Mouse (Mus musculus): ENCODE measurements around the gene Tspan17. TPM values are rescaled to one million over a fixed set of nuclear protein-coding genes. Genes with fewer than 3 reads are reported as not detected.
"Not testable (repeated sequence)": the region's sequence is repeated elsewhere in the genome, so short reads cannot be mapped to it uniquely, and the experiment has no call there.

Tspan17 gene
- total RNA-seq, 2 experiments from 2014 or later, result 15.3 to 25.3 TPM

GRCm38 (mm10) chr13:54767012-54767411, 22.2 kb upstream of the Tspan17 start:
- no peak for DNase-seq
- intact Hi-C loops (cut with DNase I), result no loop called here
- Histone ChIP-seq H3K27ac (no peak overlapping the region), H3K4me3 (no peak overlapping the region)
- TF ChIP-seq CTCF (IDR thresholded peaks at IDR 0.05), result no peak

- H3K4me3 ChIP-seq, result no peak overlapping the region
- intact Hi-C loops (cut with DNase I), result no loop called here
- peak overlapping the region; percentile 68 for H3K27ac ChIP-seq
- peak; percentile 68 for DNase-seq
- TF ChIP-seq CTCF (IDR thresholded peaks at IDR 0.05), result no peak
Measured at GRCm38 (mm10) chr13:54780592-54780991, 8.6 kb upstream of the Tspan17 start.

- TF ChIP-seq CTCF (IDR thresholded peaks at IDR 0.05), result no peak
- intact Hi-C loops (cut with DNase I), result no loop called here
- Histone ChIP-seq H3K27ac (peak overlapping the region; percentile 68), H3K4me3 (no peak overlapping the region)
- peak; percentile 49 for DNase-seq
Measured at GRCm38 (mm10) chr13:54781086-54781485, 8.1 kb upstream of the Tspan17 start.

GRCm38 (mm10) chr13:54783235-54783634, 5.9 kb upstream of the Tspan17 start:
- Histone ChIP-seq H3K27ac (no peak overlapping the region), H3K4me3 (no peak overlapping the region)
- TF ChIP-seq CTCF (IDR thresholded peaks at IDR 0.05), result no peak
- DNase-seq, result no peak
- intact Hi-C loops (cut with DNase I), result no loop called here

- intact Hi-C loops (cut with DNase I), result no loop called here
- no peak for TF ChIP-seq CTCF (IDR thresholded peaks at IDR 0.05)
- no peak for DNase-seq
- no peak within 1 kb of the TSS for H3K27ac ChIP-seq
- H3K4me3 ChIP-seq, result no peak within 1 kb of the TSS
Measured at GRCm38 (mm10) chr13:54783698-54784097, 5.5 kb upstream of the Tspan17 start, which contains the start of gene Eif4e1b. TSS of gene Eif4e1b (plus strand) at chr13:54783998.

- intact Hi-C loops (cut with DNase I); DNase-seq; H3K4me3 ChIP-seq; H3K27ac ChIP-seq: not testable (repeated sequence)
Measured at GRCm38 (mm10) chr13:54787591-54787990, 1.6 kb upstream of the Tspan17 start.

GRCm38 (mm10) chr13:54789561-54790397, 602 bp downstream of the Tspan17 start:
- no peak for TF ChIP-seq CTCF (IDR thresholded peaks at IDR 0.05)
- peak; percentile 73 for DNase-seq
- intact Hi-C loops (cut with DNase I), result no loop called here
- Histone ChIP-seq H3K4me3 (peak overlapping the region; percentile 78), H3K27ac (peak overlapping the region; percentile 88)

- peak; percentile 42 for TF ChIP-seq CTCF (IDR thresholded peaks at IDR 0.05)
- DNase-seq, result no peak
- H3K4me3 ChIP-seq, result no peak overlapping the region
- intact Hi-C loops (cut with DNase I), result no loop called here
- H3K27ac ChIP-seq, result no peak overlapping the region
Measured at GRCm38 (mm10) chr13:54792259-54793230, 3.4 kb downstream of the Tspan17 start.

GRCm38 (mm10) chr13:54794002-54794577, 4.9 kb downstream of the Tspan17 start:
- no peak for TF ChIP-seq CTCF (IDR thresholded peaks at IDR 0.05)
- Histone ChIP-seq H3K4me3 (no peak overlapping the region), H3K27ac (no peak overlapping the region)
- intact Hi-C loops (cut with DNase I), result no loop called here
- no peak for DNase-seq

- TF ChIP-seq CTCF (IDR thresholded peaks at IDR 0.05), result peak; percentile 19; the same call in 1 of the 2 replicates
- DNase-seq, result no peak
- no peak overlapping the region for H3K27ac ChIP-seq
- intact Hi-C loops (cut with DNase I), result loop anchor here (5.0 kb wide), 1 partner anchor 382 kb away; no protein-coding TSS in a partner anchor
- H3K4me3 ChIP-seq, result no peak overlapping the region
Measured at GRCm38 (mm10) chr13:54794843-54795242, 5.7 kb downstream of the Tspan17 start.

GRCm38 (mm10) chr13:54797356-54797755, 8.2 kb downstream of the Tspan17 start:
- Histone ChIP-seq H3K27ac (no peak overlapping the region), H3K4me3 (no peak overlapping the region)
- intact Hi-C loops (cut with DNase I), result loop anchor here (5.0 kb wide), 1 partner anchor 380 kb away; no protein-coding TSS in a partner anchor
- peak; percentile 94 for TF ChIP-seq CTCF (IDR thresholded peaks at IDR 0.05)
- no peak for DNase-seq

Measured in gastrocnemius, adult 2 months (tissue).